Mouse (Mus musculus) stomach, postnatal 0 days (tissue): ENCODE data around the gene Iqschfp.
A peak's percentile ranks its signal among the peaks of the same experiment; 100 is the strongest.

Source experiments
- CTCF ChIP-seq: IDR thresholded peaks from 2 replicates; pipeline ENCODE4 v1.5.1; 2016; ENCODE audit warnings: antibody characterized with exemption, low read depth, mild to moderate bottlenecking, moderate library complexity
- EP300 ChIP-seq: optimal IDR thresholded peaks from 2 replicates; pipeline ENCODE3; 2016; ENCODE audit warnings: antibody characterized with exemption

- TF ChIP-seq CTCF (peak; percentile 42), EP300 (no peak)
Measured at GRCm38 (mm10) chr3:68493586-68494295, 601.7 kb downstream of the Iqschfp start.
